Mouse (Mus musculus) spleen, postnatal 14 days (tissue): Measurements from ENCODE around the gene Tmem145.

ENCODE experiments used
- DNase-seq, 2 experiments: peaks; one replicate each; pipeline ENCODE4 v3.0.0; 2021 to 2022; ENCODE audit warnings: low spot score in 2 of 2

Gene Tmem145

GRCm38 (mm10) chr7:25292107-25292506, 13.8 kb upstream of the Tmem145 start:
- DNase-seq, result no peak

- DNase-seq, result no peak
Observed at GRCm38 (mm10) chr7:25293191-25293739, 12.6 kb upstream of the Tmem145 start.

- DNase-seq, result no peak
Observed at GRCm38 (mm10) chr7:25294495-25294894, 11.4 kb upstream of the Tmem145 start.

GRCm38 (mm10) chr7:25294960-25295722, 10.8 kb upstream of the Tmem145 start:
- no peak for DNase-seq

- peak in 1 of 2 experiments; percentile 55 for DNase-seq
Observed at GRCm38 (mm10) chr7:25296945-25297453, 8.9 kb upstream of the Tmem145 start.

GRCm38 (mm10) chr7:25297454-25298325, 8.2 kb upstream of the Tmem145 start, which contains the start of gene Pafah1b3:
TSS of gene Pafah1b3 (minus strand) at chr7:25297986.
- peak in 1 of 2 experiments; percentile 49 for DNase-seq

- no peak for DNase-seq
Observed at GRCm38 (mm10) chr7:25301063-25301462, 4.8 kb upstream of the Tmem145 start, which contains the start of gene Prr19. TSS of gene Prr19 (plus strand) at chr7:25301411.

- no peak for DNase-seq
Observed at GRCm38 (mm10) chr7:25303003-25303684, 2.8 kb upstream of the Tmem145 start.

GRCm38 (mm10) chr7:25303685-25304006, 2.3 kb upstream of the Tmem145 start:
- no peak for DNase-seq

- no peak for DNase-seq
Observed at GRCm38 (mm10) chr7:25305481-25305880, 425 bp upstream of the Tmem145 start.

GRCm38 (mm10) chr7:25306614-25306996, 699 bp downstream of the Tmem145 start:
- DNase-seq, result no peak

GRCm38 (mm10) chr7:25308702-25309318, 2.9 kb downstream of the Tmem145 start:
- no peak for DNase-seq

GRCm38 (mm10) chr7:25309425-25309824, 3.5 kb downstream of the Tmem145 start:
- no peak for DNase-seq

- no peak for DNase-seq
Observed at GRCm38 (mm10) chr7:25311193-25311592, 5.3 kb downstream of the Tmem145 start.

GRCm38 (mm10) chr7:25313325-25313724, 7.4 kb downstream of the Tmem145 start:
- DNase-seq, result no peak

- no peak for DNase-seq
Observed at GRCm38 (mm10) chr7:25314606-25315305, 8.8 kb downstream of the Tmem145 start.

GRCm38 (mm10) chr7:25315306-25316041, 9.6 kb downstream of the Tmem145 start:
- DNase-seq, result no peak

GRCm38 (mm10) chr7:25316532-25317445, 10.9 kb downstream of the Tmem145 start, which contains the start of gene Megf8:
TSS of gene Megf8 (plus strand) at chr7:25317164.
- DNase-seq, result peak; percentile 72 to 83
